Mouse (Mus musculus) regulatory T cell (primary cell): Measurements from ENCODE around the gene Ctag2.

Source experiments
- in situ Hi-C: fragments of 300-600 bp; cut with MboI, MseI; formaldehyde crosslinking; loops from one replicate; pipeline ENCODE4 v1.15.1; 2025; ENCODE audit warnings: high pct_unique_total_duplicates

The Ctag2 gene

DNA sequence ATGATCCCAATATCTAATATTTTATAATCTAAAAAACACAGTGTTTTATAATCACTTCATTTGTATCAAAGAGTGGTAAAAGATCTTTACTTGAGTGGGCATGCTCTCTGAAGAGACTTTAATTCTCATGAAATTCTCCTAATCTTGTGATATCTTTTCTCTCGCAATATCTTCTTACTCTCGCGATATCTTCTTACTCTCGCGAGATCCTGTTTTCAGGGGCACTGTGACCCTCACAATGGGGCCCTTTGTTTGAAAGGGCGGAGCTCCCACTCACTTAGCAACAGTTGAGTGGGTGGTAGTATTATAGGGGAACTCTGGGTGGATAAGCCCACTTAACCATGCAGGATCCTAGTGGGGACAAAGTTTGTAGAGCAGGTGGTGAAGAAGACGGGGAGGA lies at the start of gene Ctag2:
TSS of gene Ctag2 (plus strand) at position 301 of the 400 bp plus-strand sequence.
- in situ Hi-C loops, result no loop called here
